Mouse (Mus musculus): ENCODE data around the gene Exoc4. TPM values are rescaled to one million over a fixed set of nuclear protein-coding genes. Genes with fewer than 3 reads are reported as not detected.
A peak's percentile ranks its signal among the peaks of the same experiment; 100 is the strongest.

Gene Exoc4
- polyA plus RNA-seq, 1 experiment from 2014 or later = 25.4 TPM

DNA sequence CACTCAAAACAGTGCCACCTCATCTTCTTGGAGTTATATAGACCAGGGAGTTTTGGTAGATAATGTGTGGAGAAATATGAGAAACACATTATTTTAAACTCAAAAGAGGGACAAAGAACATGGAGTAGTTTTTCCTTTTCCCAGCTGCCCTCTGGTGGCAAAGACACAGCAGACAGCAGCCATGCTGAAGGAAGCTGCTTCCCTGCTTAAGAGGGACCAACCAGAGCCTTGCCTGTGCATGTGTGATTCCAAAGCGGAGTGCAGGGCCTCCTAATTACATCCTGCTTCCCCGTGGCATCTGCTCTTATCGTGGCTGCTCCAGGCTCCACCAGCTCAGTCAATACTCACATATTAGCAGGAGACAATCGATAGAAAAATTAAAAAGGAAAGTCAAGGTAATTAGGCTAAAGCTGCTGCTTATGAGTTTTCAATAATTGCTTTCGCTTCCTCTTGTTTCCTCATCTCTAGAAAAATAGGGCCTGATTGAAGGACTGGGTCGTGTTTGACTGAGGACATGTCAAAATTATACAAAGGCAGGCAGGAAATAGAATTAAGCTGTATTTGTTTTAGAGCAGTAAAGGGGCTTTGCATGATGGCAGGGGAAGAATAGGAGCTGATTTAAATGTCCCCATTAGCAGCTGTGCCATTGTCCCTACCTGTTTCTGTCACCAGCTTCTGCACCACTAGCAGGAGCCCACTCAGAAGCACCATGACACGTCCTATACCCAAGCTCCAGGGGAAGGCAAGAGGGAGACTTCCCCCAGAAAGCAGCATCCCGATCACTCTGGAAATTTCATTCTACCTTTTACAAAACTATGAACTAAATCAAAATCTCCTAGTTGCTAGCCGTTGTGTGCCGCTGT is 433.1 kb downstream of the Exoc4 start:
- Histone ChIP-seq H3K27ac (ENCODE audit: low read depth, low read length) (no peak overlapping the region), H3K9ac (ENCODE audit: low read length) (no peak overlapping the region), H3K4me3 (ENCODE audit: low read depth, low read length) (no peak overlapping the region), H3K4me2 (ENCODE audit: low read depth) (no peak overlapping the region), H3K9me3 (ENCODE audit: control insufficient read depth, low read length) (no peaks in the 10 kb centered on the region), H3K4me1 (ENCODE audit: control insufficient read depth, insufficient read depth, low read length) (peaks cover 3% of the 10 kb centered on the region; the same call in 1 of the 2 replicates), H3K27me3 (ENCODE audit: control insufficient read depth, insufficient read depth, low read length) (no peaks in the 10 kb centered on the region), H3K36me3 (ENCODE audit: control insufficient read depth, insufficient read depth, low read length) (no peaks in the 10 kb centered on the region)
- DNase-seq (ENCODE audit: low spot score) (peak; percentile 57), ATAC-seq (ENCODE audit: insufficient read depth, low FRiP score, low TSS enrichment) (no peak)
- WGBS = 42% methylated on average over 10 of the region's 10 CpGs

DNA sequence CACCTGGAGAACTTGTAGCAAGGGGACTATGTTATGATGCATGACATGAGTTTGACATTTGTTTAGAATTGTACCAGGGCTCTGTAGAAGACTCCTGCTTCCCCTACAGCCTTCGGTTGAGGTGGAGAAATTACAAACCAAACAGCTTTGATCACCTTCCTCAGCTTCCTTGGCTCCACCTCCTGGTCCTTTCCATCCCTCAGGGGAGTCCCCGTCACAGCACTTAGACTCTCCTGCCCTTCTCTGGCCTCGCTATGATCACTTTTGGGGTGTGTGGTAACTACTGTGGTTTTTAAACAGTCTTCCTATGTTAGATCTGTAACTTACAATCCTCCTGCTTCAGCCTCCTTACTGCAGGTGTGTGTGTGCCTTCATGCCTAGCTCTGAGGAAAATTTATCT is 434.6 kb downstream of the Exoc4 start:
- ATAC-seq (ENCODE audit: insufficient read depth, low FRiP score, low TSS enrichment) = no peak

DNA sequence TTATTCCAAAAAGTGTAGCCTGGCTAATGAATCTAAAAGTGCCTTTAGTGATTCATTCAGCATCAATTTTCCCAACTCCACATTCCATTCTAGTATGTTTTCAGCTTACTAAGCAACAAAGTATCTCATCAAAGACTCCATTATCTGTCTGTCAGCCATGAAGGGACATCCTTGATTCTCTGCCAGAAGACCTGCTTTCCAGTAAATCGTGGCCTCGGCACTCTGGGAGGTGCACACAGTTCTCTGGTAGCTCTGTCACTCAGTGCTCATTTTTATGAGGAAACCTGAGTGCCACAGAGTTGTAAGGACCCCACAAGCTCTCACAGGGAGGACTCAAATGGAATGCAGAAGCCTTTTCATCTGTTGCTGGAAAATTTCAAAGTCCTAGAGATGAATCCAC is 436.4 kb downstream of the Exoc4 start:
- no peaks in the 10 kb centered on the region for H3K36me3 ChIP-seq (ENCODE audit: control insufficient read depth, insufficient read depth, low read length)
- no peaks in the 10 kb centered on the region for H3K27me3 ChIP-seq (ENCODE audit: control insufficient read depth, insufficient read depth, low read length)
- H3K4me2 ChIP-seq (ENCODE audit: low read depth) = no peak overlapping the region
- peaks cover 3% of the 10 kb centered on the region; the same call in 1 of the 2 replicates for H3K4me1 ChIP-seq (ENCODE audit: control insufficient read depth, insufficient read depth, low read length)
- WGBS = 80% methylated on average over 2 of the region's 2 CpGs
- no peaks in the 10 kb centered on the region for H3K9me3 ChIP-seq (ENCODE audit: control insufficient read depth, low read length)
- no peak overlapping the region for H3K9ac ChIP-seq (ENCODE audit: low read length)
- DNase-seq (ENCODE audit: low spot score) (no peak), ATAC-seq (ENCODE audit: insufficient read depth, low FRiP score, low TSS enrichment) (no peak)
- H3K27ac ChIP-seq (ENCODE audit: low read depth, low read length) = no peak overlapping the region
- no peak overlapping the region for H3K4me3 ChIP-seq (ENCODE audit: low read depth, low read length)

More for the DNA sequence above, 434.6 kb downstream of the Exoc4 start:
- peaks cover 3% of the 10 kb centered on the region; the same call in 1 of the 2 replicates for H3K4me1 ChIP-seq (ENCODE audit: control insufficient read depth, insufficient read depth, low read length)
- DNase-seq (ENCODE audit: low spot score) = no peak
- H3K9ac ChIP-seq (ENCODE audit: low read length) = no peak overlapping the region
- H3K4me3 ChIP-seq (ENCODE audit: low read depth, low read length) = no peak overlapping the region
- H3K27ac ChIP-seq (ENCODE audit: low read depth, low read length) = no peak overlapping the region
- no peaks in the 10 kb centered on the region for H3K27me3 ChIP-seq (ENCODE audit: control insufficient read depth, insufficient read depth, low read length)
- no peaks in the 10 kb centered on the region for H3K9me3 ChIP-seq (ENCODE audit: control insufficient read depth, low read length)
- H3K36me3 ChIP-seq (ENCODE audit: control insufficient read depth, insufficient read depth, low read length) = no peaks in the 10 kb centered on the region
- no peak overlapping the region for H3K4me2 ChIP-seq (ENCODE audit: low read depth)
- 56% methylated on average over 3 of the region's 3 CpGs for WGBS

DNA sequence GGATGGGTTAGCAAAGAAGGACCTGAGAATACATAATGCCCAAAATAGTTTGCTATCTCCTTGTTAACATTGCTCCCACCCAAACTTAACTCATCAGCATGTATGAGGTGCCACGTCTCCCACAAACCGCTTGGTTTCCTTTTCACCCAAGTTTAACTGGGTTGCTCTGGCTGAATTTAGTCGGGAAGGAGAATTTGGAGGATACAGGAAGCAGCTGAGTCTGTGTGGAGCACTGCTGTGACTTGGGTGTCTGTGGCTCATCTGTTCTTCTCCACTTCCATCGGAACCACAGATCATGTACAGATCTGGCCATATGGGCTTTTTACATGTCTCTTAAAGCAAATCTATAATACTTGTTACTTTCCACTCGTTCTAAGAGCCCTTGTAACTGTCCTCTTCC is 441.7 kb downstream of the Exoc4 start:
- no peak overlapping the region for H3K27ac ChIP-seq (ENCODE audit: low read depth, low read length)
- H3K27me3 ChIP-seq (ENCODE audit: control insufficient read depth, insufficient read depth, low read length) = no peaks in the 10 kb centered on the region
- no peak overlapping the region for H3K4me3 ChIP-seq (ENCODE audit: low read depth, low read length)
- DNase-seq (ENCODE audit: low spot score) (no peak), ATAC-seq (ENCODE audit: insufficient read depth, low FRiP score, low TSS enrichment) (no peak)
- no peaks in the 10 kb centered on the region for H3K4me1 ChIP-seq (ENCODE audit: control insufficient read depth, insufficient read depth, low read length)
- H3K4me2 ChIP-seq (ENCODE audit: low read depth) = no peak overlapping the region
- H3K9ac ChIP-seq (ENCODE audit: low read length) = no peak overlapping the region
- 90% methylated on average over 5 of the region's 5 CpGs for WGBS
- no peaks in the 10 kb centered on the region for H3K36me3 ChIP-seq (ENCODE audit: control insufficient read depth, insufficient read depth, low read length)
- no peaks in the 10 kb centered on the region for H3K9me3 ChIP-seq (ENCODE audit: control insufficient read depth, low read length)

DNA sequence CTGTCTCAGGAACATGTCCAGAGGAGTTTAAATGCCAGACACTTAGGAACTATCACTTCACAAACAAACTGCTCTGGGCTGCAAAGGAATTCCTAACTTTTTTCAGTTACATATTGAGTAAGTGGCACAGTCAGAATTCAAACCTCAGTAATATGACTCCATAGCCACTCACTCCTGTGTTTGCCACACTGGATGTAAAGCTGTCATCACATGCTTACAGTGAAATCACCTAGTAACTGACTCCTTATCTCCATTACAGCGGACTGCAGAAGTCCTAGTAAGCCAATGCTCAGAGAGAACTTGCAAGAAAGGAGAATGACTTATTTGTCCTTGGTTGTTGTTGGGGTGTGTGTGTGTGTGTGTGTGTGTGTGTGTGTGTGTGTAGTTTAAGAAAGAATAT is 448.1 kb downstream of the Exoc4 start:
- no peaks in the 10 kb centered on the region for H3K4me1 ChIP-seq (ENCODE audit: control insufficient read depth, insufficient read depth, low read length)
- no peak for DNase-seq (ENCODE audit: low spot score)
- no peak overlapping the region for H3K9ac ChIP-seq (ENCODE audit: low read length)
- no peaks in the 10 kb centered on the region for H3K9me3 ChIP-seq (ENCODE audit: control insufficient read depth, low read length)
- no peak overlapping the region for H3K27ac ChIP-seq (ENCODE audit: low read depth, low read length)
- H3K27me3 ChIP-seq (ENCODE audit: control insufficient read depth, insufficient read depth, low read length) = no peaks in the 10 kb centered on the region
- ATAC-seq (ENCODE audit: insufficient read depth, low FRiP score, low TSS enrichment) = no peak
- no peaks in the 10 kb centered on the region for H3K36me3 ChIP-seq (ENCODE audit: control insufficient read depth, insufficient read depth, low read length)
- 90% methylated on average over 1 of the region's 1 CpGs for WGBS
- H3K4me3 ChIP-seq (ENCODE audit: low read depth, low read length) = no peak overlapping the region
- no peak overlapping the region for H3K4me2 ChIP-seq (ENCODE audit: low read depth)

DNA sequence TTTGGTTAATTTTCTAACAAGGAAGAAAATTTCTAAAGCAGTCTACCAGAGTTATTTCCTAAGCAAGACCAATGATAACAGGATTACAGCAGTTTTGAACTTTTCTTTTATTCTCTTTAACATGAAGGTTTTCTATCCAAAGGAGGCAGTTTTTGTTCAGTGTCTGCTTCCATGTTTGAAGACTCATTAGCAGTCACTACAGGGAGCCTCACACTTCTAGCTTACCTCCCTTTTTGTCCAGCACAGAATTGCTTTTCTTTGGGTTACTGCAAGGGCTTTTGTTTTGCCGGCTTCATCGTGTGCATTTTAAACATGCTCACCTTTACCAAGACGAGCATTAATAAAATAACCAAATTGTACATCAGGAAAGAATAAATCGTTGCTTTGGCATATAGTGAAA is 460.0 kb downstream of the Exoc4 start:
- Histone ChIP-seq H3K9ac (ENCODE audit: low read length) (no peak overlapping the region), H3K4me3 (ENCODE audit: low read depth, low read length) (no peak overlapping the region), H3K9me3 (ENCODE audit: control insufficient read depth, low read length) (no peaks in the 10 kb centered on the region), H3K4me1 (ENCODE audit: control insufficient read depth, insufficient read depth, low read length) (0 out of 2 replicates have a peak, but pooled peaks cover 3% of the 10 kb centered on the region), H3K27ac (ENCODE audit: low read depth, low read length) (no peak overlapping the region), H3K4me2 (ENCODE audit: low read depth) (no peak overlapping the region), H3K36me3 (ENCODE audit: control insufficient read depth, insufficient read depth, low read length) (no peaks in the 10 kb centered on the region), H3K27me3 (ENCODE audit: control insufficient read depth, insufficient read depth, low read length) (no peaks in the 10 kb centered on the region)
- DNase-seq (ENCODE audit: low spot score) = no peak
- 66% methylated on average over 4 of the region's 4 CpGs for WGBS
- no peak for ATAC-seq (ENCODE audit: insufficient read depth, low FRiP score, low TSS enrichment)

DNA sequence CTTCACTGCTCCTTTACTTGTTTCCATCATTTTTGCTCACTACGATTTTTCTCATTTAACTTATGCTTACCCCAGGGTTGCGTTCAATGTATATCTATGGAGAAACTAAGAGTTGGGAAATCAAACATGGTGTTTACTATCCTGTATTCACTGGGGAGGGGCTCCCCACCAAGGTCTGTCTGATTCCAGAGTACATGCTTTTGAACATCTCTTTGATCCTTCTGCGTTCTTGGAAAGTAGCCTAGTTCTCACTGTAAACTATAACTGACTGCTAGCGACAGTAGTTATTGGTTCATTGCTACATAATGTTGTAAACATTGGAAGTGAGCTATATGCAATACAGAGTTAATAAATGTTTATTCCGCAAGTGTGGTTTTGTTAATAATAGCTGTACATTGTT is 460.5 kb downstream of the Exoc4 start:
- H3K9me3 ChIP-seq (ENCODE audit: control insufficient read depth, low read length) = no peaks in the 10 kb centered on the region
- 91% methylated on average over 5 of the region's 5 CpGs for WGBS
- H3K36me3 ChIP-seq (ENCODE audit: control insufficient read depth, insufficient read depth, low read length) = no peaks in the 10 kb centered on the region
- H3K9ac ChIP-seq (ENCODE audit: low read length) = no peak overlapping the region
- no peak overlapping the region for H3K27ac ChIP-seq (ENCODE audit: low read depth, low read length)
- ATAC-seq (ENCODE audit: insufficient read depth, low FRiP score, low TSS enrichment) (no peak), DNase-seq (ENCODE audit: low spot score) (no peak)
- H3K4me1 ChIP-seq (ENCODE audit: control insufficient read depth, insufficient read depth, low read length) = 0 out of 2 replicates have a peak, but pooled peaks cover 3% of the 10 kb centered on the region
- no peaks in the 10 kb centered on the region for H3K27me3 ChIP-seq (ENCODE audit: control insufficient read depth, insufficient read depth, low read length)
- no peak overlapping the region for H3K4me2 ChIP-seq (ENCODE audit: low read depth)
- no peak overlapping the region for H3K4me3 ChIP-seq (ENCODE audit: low read depth, low read length)

DNA sequence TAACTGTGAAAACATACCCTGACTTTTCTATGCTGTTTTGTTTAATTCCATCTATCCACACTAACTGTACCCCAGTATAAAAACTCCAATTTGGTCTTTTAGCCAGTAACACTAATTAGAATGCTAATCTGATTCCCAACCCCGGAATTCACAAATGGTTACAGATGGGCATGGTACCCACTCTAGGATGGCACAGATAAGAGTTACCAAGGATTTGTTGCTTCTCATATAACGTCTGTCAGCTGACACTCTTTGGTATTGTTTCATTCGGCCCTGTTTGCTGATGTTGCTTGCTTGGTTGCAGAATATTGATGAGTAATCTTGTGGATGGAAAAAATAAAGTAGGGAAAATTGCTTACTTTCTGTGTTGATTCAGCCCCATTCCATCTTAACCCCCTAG is 462.9 kb downstream of the Exoc4 start:
- no peaks in the 10 kb centered on the region for H3K27me3 ChIP-seq (ENCODE audit: control insufficient read depth, insufficient read depth, low read length)
- ATAC-seq (ENCODE audit: insufficient read depth, low FRiP score, low TSS enrichment) (no peak), DNase-seq (ENCODE audit: low spot score) (no peak)
- H3K4me1 ChIP-seq (ENCODE audit: control insufficient read depth, insufficient read depth, low read length) = 0 out of 2 replicates have a peak, but pooled peaks cover 3% of the 10 kb centered on the region
- H3K9ac ChIP-seq (ENCODE audit: low read length) = no peak overlapping the region
- no peak overlapping the region for H3K27ac ChIP-seq (ENCODE audit: low read depth, low read length)
- H3K4me3 ChIP-seq (ENCODE audit: low read depth, low read length) = no peak overlapping the region
- no peaks in the 10 kb centered on the region for H3K36me3 ChIP-seq (ENCODE audit: control insufficient read depth, insufficient read depth, low read length)
- no peaks in the 10 kb centered on the region for H3K9me3 ChIP-seq (ENCODE audit: control insufficient read depth, low read length)
- 79% methylated on average over 3 of the region's 3 CpGs for WGBS
- no peak overlapping the region for H3K4me2 ChIP-seq (ENCODE audit: low read depth)

DNA sequence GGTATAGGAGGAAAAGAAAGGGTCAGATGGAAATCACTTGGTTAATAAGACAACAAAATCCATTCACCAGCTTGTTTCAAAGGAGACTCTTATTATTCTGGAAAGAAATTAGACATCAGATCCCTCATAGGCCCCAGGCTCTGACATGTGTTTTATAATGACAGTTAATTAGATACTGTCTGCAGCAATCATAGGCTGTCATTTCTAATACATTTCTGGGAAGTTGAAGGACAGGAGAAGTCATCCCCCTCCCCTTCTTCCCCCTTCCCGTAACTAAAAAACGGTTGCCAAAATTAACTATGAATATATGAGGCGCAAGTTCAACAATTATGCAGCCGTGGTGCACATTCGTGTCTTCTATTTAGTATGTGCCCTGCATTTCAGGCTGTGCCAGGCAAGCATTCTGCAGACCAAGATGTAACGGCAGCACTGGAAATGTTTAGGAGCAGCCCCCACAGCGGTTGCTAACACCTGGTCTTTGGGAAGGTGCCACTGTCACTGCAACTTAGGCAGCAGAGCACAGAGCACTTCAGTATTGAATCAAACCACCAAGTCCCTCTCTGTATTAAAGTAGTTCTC is 463.7 kb downstream of the Exoc4 start:
- DNase-seq (ENCODE audit: low spot score) = no peak
- WGBS = 85% methylated on average over 7 of the region's 7 CpGs
- Histone ChIP-seq H3K9ac (ENCODE audit: low read length) (no peak overlapping the region), H3K4me2 (ENCODE audit: low read depth) (no peak overlapping the region), H3K36me3 (ENCODE audit: control insufficient read depth, insufficient read depth, low read length) (no peaks in the 10 kb centered on the region), H3K4me3 (ENCODE audit: low read depth, low read length) (no peak overlapping the region), H3K27ac (ENCODE audit: low read depth, low read length) (no peak overlapping the region), H3K4me1 (ENCODE audit: control insufficient read depth, insufficient read depth, low read length) (0 out of 2 replicates have a peak, but pooled peaks cover 3% of the 10 kb centered on the region), H3K9me3 (ENCODE audit: control insufficient read depth, low read length) (no peaks in the 10 kb centered on the region), H3K27me3 (ENCODE audit: control insufficient read depth, insufficient read depth, low read length) (no peaks in the 10 kb centered on the region)
- ATAC-seq (ENCODE audit: insufficient read depth, low FRiP score, low TSS enrichment) = no peak
